Mouse (Mus musculus) lung, postnatal 0 days (tissue): ENCODE measurements around the gene Cldn1.

Experiments used
- CTCF ChIP-seq: IDR thresholded peaks from 2 replicates; pipeline ENCODE4 v1.5.1; 2016; ENCODE audit warnings: antibody characterized with exemption, mild to moderate bottlenecking
- EP300 ChIP-seq: IDR thresholded peaks from 2 replicates; pipeline ENCODE4 v1.6.1; 2016; ENCODE audit warnings: antibody characterized with exemption, mild to moderate bottlenecking, control low read depth

- TF ChIP-seq CTCF (no peak), EP300 (no peak)
These were observed 62.2 kb downstream of the Cldn1 start for GRCm38 (mm10) chr16:26309402-26309801.
